Mouse (Mus musculus) stomach, postnatal 0 days (tissue): ENCODE measurements at regions not wholly inside any gene's neighbourhood (a gene's known extent, or its start where the extent isn't known, plus 50 kb on each side); places are given as distances from the start of the nearest gene placed in this dataset.

Experiments used
- CTCF ChIP-seq: IDR thresholded peaks from 2 replicates; pipeline ENCODE4 v1.5.1; 2016; ENCODE audit warnings: antibody characterized with exemption, low read depth, mild to moderate bottlenecking, moderate library complexity
- EP300 ChIP-seq: optimal IDR thresholded peaks from 2 replicates; pipeline ENCODE3; 2016; ENCODE audit warnings: antibody characterized with exemption

GRCm38 (mm10) chr6:143640652-143641051 is 473.6 kb downstream of the Etnk1 start:
- no peak for TF ChIP-seq CTCF
- TF ChIP-seq EP300, result no peak
